Mouse (Mus musculus) forebrain, embryonic 15.5 days (tissue): ENCODE data around the gene Ccdc57. TPM values are rescaled to one million over a fixed set of nuclear protein-coding genes. Genes with fewer than 3 reads are reported as not detected.
"Not testable (repeated sequence)": the region's sequence is repeated elsewhere in the genome, so short reads cannot be mapped to it uniquely, and the experiment has no call there.

Experiments
- ATAC-seq: fragments of 200-750 bp; cut with Nextera tagmentation; replicated peaks from 2 replicates; pipeline ENCODE4 v1.8.0; 2017; ENCODE audit warnings: mild to moderate bottlenecking, moderate TSS enrichment, moderate library complexity
- H3K27ac ChIP-seq: fragments of 300-500 bp; sonication (generic); replicated peaks from 2 replicates; pipeline ENCODE4 v1.5.1; 2015; ENCODE audit warnings: mild to moderate bottlenecking, inconsistent platforms
- H3K27me3 ChIP-seq: fragments of 300-500 bp; sonication (generic); 2 replicates; pipeline ENCODE4 v1.6.1; 2015; ENCODE audit warnings: inconsistent platforms
- H3K36me3 ChIP-seq: fragments of 300-500 bp; sonication (generic); 2 replicates; pipeline ENCODE4 v1.6.1; 2015; ENCODE audit warnings: mild to moderate bottlenecking, inconsistent platforms
- H3K4me1 ChIP-seq: fragments of 300-500 bp; sonication (generic); 2 replicates; pipeline ENCODE4 v1.6.1; 2015; ENCODE audit warnings: inconsistent platforms
- H3K4me2 ChIP-seq: fragments of 300-500 bp; sonication (generic); replicated peaks from 2 replicates; pipeline ENCODE4 v1.6.1; 2015; ENCODE audit warnings: mild to moderate bottlenecking, inconsistent platforms
- H3K4me3 ChIP-seq: fragments of 300-500 bp; sonication (generic); 2 replicates; pipeline ENCODE4 v1.5.1; 2015; ENCODE audit warnings: mild to moderate bottlenecking, inconsistent platforms
- H3K9ac ChIP-seq: fragments of 300-500 bp; sonication (generic); replicated peaks from 2 replicates; pipeline ENCODE4 v1.6.1; 2015; ENCODE audit warnings: mild to moderate bottlenecking, inconsistent platforms
- H3K9me3 ChIP-seq: fragments of 300-500 bp; sonication (generic); 2 replicates; pipeline ENCODE4 v1.6.1; 2016; ENCODE audit warnings: inconsistent platforms
- WGBS: fragments of 180-500 bp; shearing (Covaris S2); methylation state at CpG from one replicate; pipeline ENCODE4 v1.1.7; 2015; ENCODE audit warnings: mixed read lengths; 5-methylcytosine and 5-hydroxymethylcytosine counted together
- polyA plus RNA-seq: library from polyadenylated mRNA; unstranded; fragments of >200 nt; fragmentation: Nextera tagmentation; extraction: Ambion mirVana; gene quantifications from 2 replicates; pipeline ENCODE4 v1.2.1, GENCODE M21; 2015

Ccdc57 gene
- polyA plus RNA-seq, 1 experiment from 2014 or later = 7.0 TPM

GRCm38 (mm10) chr11:120855938-120856337, 76.7 kb downstream of the Ccdc57 start:
- not testable (repeated sequence) for H3K4me2 ChIP-seq, H3K9me3 ChIP-seq, H3K4me3 ChIP-seq, H3K9ac ChIP-seq, H3K4me1 ChIP-seq, H3K27ac ChIP-seq, ATAC-seq, H3K27me3 ChIP-seq
- 100% methylated on average over 3 of the region's 3 CpGs for whole genome bisulfite sequencing
- peaks cover 17% of the 10 kb centered on the region for H3K36me3 ChIP-seq

GRCm38 (mm10) chr11:120853788-120854187, 78.9 kb downstream of the Ccdc57 start:
- WGBS = 64% methylated on average over 4 of the region's 4 CpGs
- no peaks in the 10 kb centered on the region for H3K4me1 ChIP-seq

GRCm38 (mm10) chr11:120853158-120853557, 79.5 kb downstream of the Ccdc57 start:
- Histone ChIP-seq H3K4me1 (no peaks in the 10 kb centered on the region), H3K4me2 (no peak overlapping the region), H3K27ac (no peak overlapping the region), H3K36me3 (0 out of 2 replicates have a peak, but pooled peaks cover under 1% of the 10 kb centered on the region), H3K27me3 (no peaks in the 10 kb centered on the region), H3K9ac (no peak overlapping the region), H3K4me3 (no peak overlapping the region), H3K9me3 (no peaks in the 10 kb centered on the region)
- ATAC-seq = no peak
- 98% methylated on average over 4 of the region's 4 CpGs for WGBS

More at GRCm38 (mm10) chr11:120853788-120854187, 78.9 kb downstream of the Ccdc57 start:
- Histone ChIP-seq H3K9me3 (no peaks in the 10 kb centered on the region), H3K9ac (no peak overlapping the region), H3K27me3 (no peaks in the 10 kb centered on the region), H3K4me2 (no peak overlapping the region), H3K36me3 (peaks cover 5% of the 10 kb centered on the region; the same call in 1 of the 2 replicates), H3K27ac (no peak overlapping the region), H3K4me3 (no peak overlapping the region)
- ATAC-seq = no peak

GRCm38 (mm10) chr11:120852083-120852935, 80.4 kb downstream of the Ccdc57 start:
- no peaks in the 10 kb centered on the region for H3K4me1 ChIP-seq
- no peaks in the 10 kb centered on the region for H3K27me3 ChIP-seq
- ATAC-seq = no peak
- no peak overlapping the region for H3K4me2 ChIP-seq
- 67% methylated on average over 11 of the region's 11 CpGs for whole genome bisulfite sequencing
- H3K27ac ChIP-seq = no peak overlapping the region
- H3K4me3 ChIP-seq = no peak overlapping the region
- no peaks in the 10 kb centered on the region for H3K36me3 ChIP-seq
- H3K9ac ChIP-seq = no peak overlapping the region
- H3K9me3 ChIP-seq = no peaks in the 10 kb centered on the region

- Histone ChIP-seq H3K27ac (no peak overlapping the region), H3K27me3 (no peaks in the 10 kb centered on the region), H3K4me1 (no peaks in the 10 kb centered on the region), H3K9me3 (no peaks in the 10 kb centered on the region), H3K4me3 (no peak overlapping the region), H3K4me2 (no peak overlapping the region), H3K9ac (no peak overlapping the region), H3K36me3 (no peaks in the 10 kb centered on the region)
- WGBS = 76% methylated on average over 2 of the region's 2 CpGs
- ATAC-seq = no peak
Observed at GRCm38 (mm10) chr11:120851582-120851981, 81.1 kb downstream of the Ccdc57 start.

GRCm38 (mm10) chr11:120851132-120851531, 81.5 kb downstream of the Ccdc57 start:
- Histone ChIP-seq H3K4me2 (no peak overlapping the region), H3K9ac (no peak overlapping the region), H3K36me3 (no peaks in the 10 kb centered on the region), H3K4me1 (no peaks in the 10 kb centered on the region), H3K4me3 (no peak overlapping the region), H3K9me3 (no peaks in the 10 kb centered on the region), H3K27me3 (no peaks in the 10 kb centered on the region), H3K27ac (no peak overlapping the region)
- 70% methylated on average over 1 of the region's 1 CpGs for WGBS
- no peak for ATAC-seq

- no peaks in the 10 kb centered on the region for H3K36me3 ChIP-seq
- no peaks in the 10 kb centered on the region for H3K4me1 ChIP-seq
- H3K4me2 ChIP-seq = no peak overlapping the region
- H3K27ac ChIP-seq = no peak overlapping the region
- no peak for ATAC-seq
- no peaks in the 10 kb centered on the region for H3K9me3 ChIP-seq
- H3K9ac ChIP-seq = no peak overlapping the region
- no peak overlapping the region for H3K4me3 ChIP-seq
- no peaks in the 10 kb centered on the region for H3K27me3 ChIP-seq
- WGBS = 70% methylated on average over 2 of the region's 2 CpGs
Observed at GRCm38 (mm10) chr11:120850331-120851030, 82.2 kb downstream of the Ccdc57 start.

GRCm38 (mm10) chr11:120846725-120847475, 85.8 kb downstream of the Ccdc57 start:
- no peaks in the 10 kb centered on the region for H3K4me1 ChIP-seq
- no peak for ATAC-seq
- H3K36me3 ChIP-seq = no peaks in the 10 kb centered on the region
- WGBS = 86% methylated on average over 9 of the region's 9 CpGs
- H3K9ac ChIP-seq = no peak overlapping the region
- no peak overlapping the region for H3K4me3 ChIP-seq
- H3K27me3 ChIP-seq = no peaks in the 10 kb centered on the region
- no peak overlapping the region for H3K27ac ChIP-seq
- no peak overlapping the region for H3K4me2 ChIP-seq
- no peaks in the 10 kb centered on the region for H3K9me3 ChIP-seq

GRCm38 (mm10) chr11:120844329-120844728, 88.3 kb downstream of the Ccdc57 start:
- H3K36me3 ChIP-seq = no peaks in the 10 kb centered on the region
- H3K27me3 ChIP-seq = no peaks in the 10 kb centered on the region
- H3K9me3 ChIP-seq = no peaks in the 10 kb centered on the region
- H3K27ac ChIP-seq = no peak overlapping the region
- H3K4me1 ChIP-seq = no peaks in the 10 kb centered on the region
- 91% methylated on average over 4 of the region's 4 CpGs for WGBS
- no peak overlapping the region for H3K4me2 ChIP-seq
- ATAC-seq = no peak
- H3K4me3 ChIP-seq = no peak overlapping the region
- H3K9ac ChIP-seq = no peak overlapping the region

- Histone ChIP-seq H3K9ac (no peak overlapping the region), H3K36me3 (no peaks in the 10 kb centered on the region), H3K4me2 (no peak overlapping the region), H3K4me1 (peaks cover 13% of the 10 kb centered on the region), H3K4me3 (no peak overlapping the region), H3K27ac (peak overlapping the region; percentile 71), H3K27me3 (no peaks in the 10 kb centered on the region), H3K9me3 (no peaks in the 10 kb centered on the region)
- peak; percentile 68 for ATAC-seq
- WGBS = 13% methylated on average over 8 of the region's 8 CpGs
Observed at GRCm38 (mm10) chr11:120833555-120834280, 99.0 kb downstream of the Ccdc57 start.

- not testable (repeated sequence) for H3K36me3 ChIP-seq, H3K9ac ChIP-seq, H3K4me3 ChIP-seq, H3K9me3 ChIP-seq, H3K4me2 ChIP-seq, ATAC-seq, H3K27me3 ChIP-seq
- H3K27ac ChIP-seq = peak overlapping the region; percentile 71
- H3K4me1 ChIP-seq = peaks cover 13% of the 10 kb centered on the region
- WGBS = 86% methylated on average over 5 of the region's 5 CpGs
Observed at GRCm38 (mm10) chr11:120832962-120833361, 99.7 kb downstream of the Ccdc57 start.
